Mouse (Mus musculus): Measurements from ENCODE around the gene Wfdc8. TPM values are rescaled to one million over a fixed set of nuclear protein-coding genes. Genes with fewer than 3 reads are reported as not detected.

The Wfdc8 gene
- polyA plus RNA-seq, 1 experiment from 2014 or later, result 0.05 TPM

DNA sequence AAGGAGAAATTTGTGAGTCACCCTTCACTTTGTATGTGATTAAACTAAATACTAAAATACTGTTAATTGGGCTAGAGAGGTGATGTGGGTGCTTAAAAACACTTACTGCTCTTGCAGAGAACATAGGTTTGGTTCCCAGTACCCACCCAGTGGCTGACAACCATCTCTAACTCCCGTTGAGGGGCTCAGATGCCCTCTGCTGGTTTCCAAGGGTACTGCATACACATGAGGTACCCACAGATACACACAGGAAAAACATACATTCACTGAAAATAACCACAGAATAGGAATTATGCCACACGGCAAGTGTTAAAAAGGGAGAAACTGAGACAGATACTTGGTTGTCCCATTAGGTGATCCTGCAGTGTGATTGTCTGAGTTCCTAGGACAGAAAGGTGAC, 46.4 kb downstream of the Wfdc8 start:
- H3K4me2 ChIP-seq (ENCODE audit: low read length), result no peak overlapping the region
- 91% methylated on average over 2 of the region's 2 CpGs for WGBS
- no peak for DNase-seq (ENCODE audit: low spot score)
- H3K36me3 ChIP-seq (ENCODE audit: insufficient read depth, low read length), result no peaks in the 10 kb centered on the region
- no peak overlapping the region for H3K9ac ChIP-seq (ENCODE audit: low read depth, low read length)
- H3K27ac ChIP-seq, result no peak overlapping the region
- H3K27me3 ChIP-seq (ENCODE audit: insufficient read depth, low read length), result no peaks in the 10 kb centered on the region
- no peaks in the 10 kb centered on the region for H3K9me3 ChIP-seq (replicated peaks; ENCODE audit: low read length)
- ATAC-seq (replicated peaks; ENCODE audit: low FRiP score, low read depth), result no peak
- H3K4me1 ChIP-seq (replicated peaks; ENCODE audit: insufficient read depth, low read length), result peaks cover 5% of the 10 kb centered on the region; the same call in 1 of the 2 replicates
- TF ChIP-seq CTCF (IDR thresholded peaks at IDR 0.05; ENCODE audit: low read depth), result peak; percentile 49
- H3K4me3 ChIP-seq (replicated peaks; ENCODE audit: low read depth, low read length), result no peak overlapping the region

DNA sequence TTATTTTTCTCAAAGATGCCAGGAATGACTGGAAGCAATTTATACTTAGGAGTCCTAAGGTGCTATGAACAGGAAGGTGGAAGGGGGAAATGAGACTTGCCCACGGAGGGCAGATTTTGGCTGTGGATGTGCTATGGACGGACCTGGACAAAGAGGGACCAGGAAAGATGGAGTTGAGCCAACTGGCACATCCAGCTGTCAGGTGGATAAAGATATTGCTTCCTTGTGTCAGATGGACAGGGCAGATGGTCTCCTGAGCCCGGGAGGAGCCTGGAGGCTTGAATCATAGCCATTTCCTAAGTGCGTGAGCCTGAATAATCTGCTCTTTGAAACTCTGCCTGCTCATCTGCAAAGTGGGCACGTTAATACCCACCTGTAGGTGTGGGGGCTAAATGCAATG, 49.1 kb downstream of the Wfdc8 start:
- H3K36me3 ChIP-seq (ENCODE audit: insufficient read depth, low read length), result no peaks in the 10 kb centered on the region
- H3K27ac ChIP-seq, result peak overlapping the region; percentile 85; the same call in 1 of the 2 replicates
- no peaks in the 10 kb centered on the region for H3K27me3 ChIP-seq (ENCODE audit: insufficient read depth, low read length)
- DNase-seq (ENCODE audit: low spot score) (no peak), ATAC-seq (replicated peaks; ENCODE audit: low FRiP score, low read depth) (no peak)
- peak overlapping the region; percentile 42; the same call in 1 of the 2 replicates for H3K4me3 ChIP-seq (replicated peaks; ENCODE audit: low read depth, low read length)
- H3K9ac ChIP-seq (ENCODE audit: low read depth, low read length), result peak overlapping the region; percentile 65; the same call in 1 of the 2 replicates
- 56% methylated on average over 5 of the region's 5 CpGs for WGBS
- peak overlapping the region; percentile 85 for H3K4me2 ChIP-seq (ENCODE audit: low read length)
- peaks cover 5% of the 10 kb centered on the region; the same call in 1 of the 2 replicates for H3K4me1 ChIP-seq (replicated peaks; ENCODE audit: insufficient read depth, low read length)
- TF ChIP-seq CTCF (IDR thresholded peaks at IDR 0.05; ENCODE audit: low read depth), result no peak
- H3K9me3 ChIP-seq (replicated peaks; ENCODE audit: low read length), result no peaks in the 10 kb centered on the region

DNA sequence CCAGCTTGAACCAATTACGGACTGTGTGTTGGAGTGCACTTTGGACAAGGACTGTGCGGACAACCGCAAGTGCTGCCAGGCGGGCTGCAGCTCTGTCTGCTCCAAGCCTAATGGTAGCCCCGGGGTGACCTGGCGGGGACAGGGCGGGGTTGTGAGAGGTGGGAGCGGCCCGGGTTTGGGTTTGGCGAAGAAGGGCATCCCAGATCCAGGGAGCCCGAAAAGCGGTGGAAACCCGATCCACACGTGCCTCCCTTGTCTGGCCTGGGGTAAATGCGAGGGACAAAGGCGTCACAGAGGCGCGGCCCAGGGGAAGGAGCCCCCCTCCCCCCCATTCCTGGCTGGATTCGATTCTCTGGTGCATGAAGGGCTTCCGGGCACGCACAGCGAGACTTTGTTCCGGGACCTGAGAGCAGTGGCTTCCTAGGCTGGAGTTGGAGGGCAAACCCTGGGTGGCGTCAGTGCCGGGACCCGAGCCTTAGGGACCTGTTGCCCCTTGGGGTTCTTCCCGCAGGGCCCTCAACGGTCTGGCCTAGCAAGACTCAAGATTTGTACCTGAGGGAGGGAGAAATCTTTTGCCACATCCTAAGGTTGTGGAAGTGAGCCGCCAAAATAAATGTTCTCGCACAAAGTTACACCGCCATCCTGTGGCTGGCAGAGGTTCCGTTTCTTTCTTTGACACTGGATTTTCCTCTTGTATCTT, 49.9 kb downstream of the Wfdc8 start:
- ATAC-seq (replicated peaks; ENCODE audit: low FRiP score, low read depth) (peak; percentile 78), DNase-seq (ENCODE audit: low spot score) (peak; percentile 86)
- H3K27me3 ChIP-seq (ENCODE audit: insufficient read depth, low read length), result no peaks in the 10 kb centered on the region
- H3K9ac ChIP-seq (ENCODE audit: low read depth, low read length), result peak overlapping the region; percentile 65
- no peaks in the 10 kb centered on the region for H3K36me3 ChIP-seq (ENCODE audit: insufficient read depth, low read length)
- H3K4me2 ChIP-seq (ENCODE audit: low read length), result peak overlapping the region; percentile 85
- H3K4me3 ChIP-seq (replicated peaks; ENCODE audit: low read depth, low read length), result peak overlapping the region; percentile 42
- TF ChIP-seq CTCF (IDR thresholded peaks at IDR 0.05; ENCODE audit: low read depth), result peak; percentile 78
- H3K27ac ChIP-seq, result peak overlapping the region; percentile 85
- H3K9me3 ChIP-seq (replicated peaks; ENCODE audit: low read length), result no peaks in the 10 kb centered on the region
- H3K4me1 ChIP-seq (replicated peaks; ENCODE audit: insufficient read depth, low read length), result peaks cover 5% of the 10 kb centered on the region; the same call in 1 of the 2 replicates
- WGBS, result under 1% methylated on average over 32 of the region's 32 CpGs

DNA sequence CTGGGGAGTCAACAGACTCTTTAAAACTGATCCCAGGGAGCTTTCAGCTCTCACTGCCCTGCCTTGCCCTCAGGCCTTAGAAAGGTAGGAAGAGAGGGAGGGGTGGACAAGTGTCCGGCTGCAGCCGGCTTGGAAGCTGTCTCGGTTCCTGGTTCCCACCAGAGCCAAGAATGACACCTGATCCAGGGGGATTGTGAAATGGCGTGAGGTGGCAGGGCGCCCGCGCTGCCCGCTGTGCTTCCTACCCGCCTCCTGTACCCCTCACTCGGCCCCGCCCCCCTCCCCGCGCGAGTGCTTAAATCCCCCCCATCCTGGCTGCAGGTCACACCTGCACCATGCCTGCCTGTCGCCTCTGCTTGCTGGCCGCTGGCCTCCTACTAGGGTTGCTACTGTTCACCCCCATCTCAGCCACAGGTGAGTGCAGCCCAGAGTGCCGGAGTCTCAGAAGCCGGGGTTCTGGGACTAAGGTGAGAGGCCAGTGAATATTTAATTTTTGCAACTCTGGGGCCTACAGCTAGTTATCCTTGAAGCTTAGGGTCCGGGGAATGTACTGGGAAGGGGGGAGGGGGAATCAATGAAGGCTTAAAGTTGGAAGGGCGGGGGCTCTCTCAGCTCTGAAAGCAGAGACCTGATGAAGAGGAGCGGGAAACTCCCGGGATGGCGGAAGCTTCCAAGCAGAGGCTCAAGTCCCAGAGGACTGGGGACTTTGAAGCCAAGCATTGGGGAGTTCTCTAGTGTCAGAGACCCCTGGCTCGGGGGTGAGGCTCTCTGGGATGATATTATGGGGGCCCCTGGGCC, 50.8 kb downstream of the Wfdc8 start, which contains the start of gene Wfdc2:
Gene Wfdc2, plus strand, starts transcription at position 23 of the 798 bp plus-strand sequence.
- Histone ChIP-seq H3K4me3 (replicated peaks; ENCODE audit: low read depth, low read length) (peak within 1 kb of the TSS; percentile 42), H3K4me2 (ENCODE audit: low read length) (peak within 1 kb of the TSS; percentile 85), H3K27me3 (ENCODE audit: insufficient read depth, low read length) (no peaks in the 10 kb centered on the region), H3K27ac (peak within 1 kb of the TSS; percentile 85), H3K9ac (ENCODE audit: low read depth, low read length) (peak within 1 kb of the TSS; percentile 65), H3K36me3 (ENCODE audit: insufficient read depth, low read length) (no peaks in the 10 kb centered on the region), H3K9me3 (replicated peaks; ENCODE audit: low read length) (no peaks in the 10 kb centered on the region), H3K4me1 (replicated peaks; ENCODE audit: insufficient read depth, low read length) (peaks cover 5% of the 10 kb centered on the region; the same call in 1 of the 2 replicates)
- 7% methylated on average over 24 of the region's 24 CpGs for WGBS
- DNase-seq (ENCODE audit: low spot score) (peak; percentile 39), ATAC-seq (replicated peaks; ENCODE audit: low FRiP score, low read depth) (peak; percentile 62)
- TF ChIP-seq CTCF (IDR thresholded peaks at IDR 0.05; ENCODE audit: low read depth), result no peak

DNA sequence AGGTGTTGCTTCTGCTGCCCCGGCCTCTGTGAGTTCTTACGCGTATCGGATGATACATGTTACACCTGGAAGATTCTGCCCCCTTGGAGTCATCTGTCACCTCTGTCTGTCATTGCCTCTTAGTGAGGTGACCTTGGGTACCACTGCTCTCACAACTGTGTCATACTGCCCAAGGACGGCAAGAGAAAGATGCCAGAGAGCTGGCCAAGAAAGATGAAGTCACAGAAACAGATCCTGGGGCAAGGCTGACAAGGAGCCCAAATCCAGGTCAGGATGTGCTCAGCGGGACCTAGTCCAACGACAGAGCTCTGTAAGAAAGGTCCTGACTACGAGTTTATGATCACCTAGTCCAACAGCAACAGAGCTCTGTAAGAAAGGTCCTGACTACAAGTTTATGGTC, 53.3 kb downstream of the Wfdc8 start:
- H3K4me3 ChIP-seq (replicated peaks; ENCODE audit: low read depth, low read length), result no peak overlapping the region
- H3K27ac ChIP-seq, result no peak overlapping the region
- no peak overlapping the region for H3K9ac ChIP-seq (ENCODE audit: low read depth, low read length)
- DNase-seq (ENCODE audit: low spot score), result no peak
- H3K9me3 ChIP-seq (replicated peaks; ENCODE audit: low read length), result no peaks in the 10 kb centered on the region
- no peaks in the 10 kb centered on the region for H3K36me3 ChIP-seq (ENCODE audit: insufficient read depth, low read length)
- H3K4me2 ChIP-seq (ENCODE audit: low read length), result no peak overlapping the region
- peaks cover 5% of the 10 kb centered on the region; the same call in 1 of the 2 replicates for H3K4me1 ChIP-seq (replicated peaks; ENCODE audit: insufficient read depth, low read length)
- WGBS, result 84% methylated on average over 8 of the region's 8 CpGs
- no peaks in the 10 kb centered on the region for H3K27me3 ChIP-seq (ENCODE audit: insufficient read depth, low read length)
- no peak for TF ChIP-seq CTCF (IDR thresholded peaks at IDR 0.05; ENCODE audit: low read depth)
- no peak for ATAC-seq (replicated peaks; ENCODE audit: low FRiP score, low read depth)

DNA sequence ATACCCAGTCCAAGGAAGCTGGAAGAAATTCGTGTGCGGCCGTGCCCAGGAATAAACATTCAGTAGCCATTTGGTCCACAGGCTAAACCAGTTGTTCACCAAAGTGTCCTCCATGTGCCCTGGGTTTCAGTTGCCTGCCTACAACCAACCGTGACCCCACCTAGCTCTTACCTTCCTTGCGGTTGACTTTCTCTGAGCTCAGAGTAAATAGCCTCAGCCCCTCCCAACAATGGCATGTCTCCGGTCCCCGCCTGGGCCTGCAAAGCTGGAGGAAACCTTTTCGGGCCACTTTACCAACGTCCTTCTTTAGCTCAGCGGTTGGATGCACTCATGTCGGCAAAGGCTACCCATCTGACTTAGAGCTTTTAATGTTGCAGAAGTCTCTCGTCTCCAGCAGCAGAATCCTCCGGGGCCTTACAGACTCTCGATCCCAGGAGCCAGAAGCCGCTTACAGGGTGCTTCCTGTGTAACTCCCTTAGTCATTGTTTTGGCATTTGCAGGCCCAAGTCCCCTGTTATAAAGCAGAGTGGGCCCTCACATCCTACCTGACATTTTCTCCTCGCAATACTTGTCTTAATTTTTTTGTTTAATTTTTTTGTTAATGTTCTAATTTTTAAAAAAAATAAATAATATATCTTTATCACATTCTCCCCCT, 54.3 kb downstream of the Wfdc8 start:
- no peak for DNase-seq (ENCODE audit: low spot score)
- Histone ChIP-seq H3K36me3 (ENCODE audit: insufficient read depth, low read length) (no peaks in the 10 kb centered on the region), H3K4me1 (replicated peaks; ENCODE audit: insufficient read depth, low read length) (peaks cover 1% of the 10 kb centered on the region; the same call in 1 of the 2 replicates), H3K27me3 (ENCODE audit: insufficient read depth, low read length) (no peaks in the 10 kb centered on the region), H3K9ac (ENCODE audit: low read depth, low read length) (no peak overlapping the region), H3K27ac (no peak overlapping the region), H3K4me3 (replicated peaks; ENCODE audit: low read depth, low read length) (no peak overlapping the region), H3K9me3 (replicated peaks; ENCODE audit: low read length) (no peaks in the 10 kb centered on the region), H3K4me2 (ENCODE audit: low read length) (no peak overlapping the region)
- WGBS, result 42% methylated on average over 16 of the region's 16 CpGs
- no peak for TF ChIP-seq CTCF (IDR thresholded peaks at IDR 0.05; ENCODE audit: low read depth)
- ATAC-seq (replicated peaks; ENCODE audit: low FRiP score, low read depth), result no peak

Measured in kidney, postnatal 0 days (tissue).